Mouse (Mus musculus) lung, postnatal 25 days (tissue): ENCODE measurements around the gene Sowahc.

ENCODE experiments used
- DNase-seq: peaks from one replicate; pipeline ENCODE4 v3.0.0; 2022; ENCODE audit warnings: low spot score

The Sowahc gene

GRCm38 (mm10) chr10:59221473-59222270 is at the start of gene Sowahc, which contains the start of gene Sept10:
Gene Sowahc, plus strand, starts transcription at chr10:59221953.
Gene Sept10, minus strand, starts transcription at chr10:59221847.
- peak; percentile 98 for DNase-seq

- DNase-seq, result no peak
These were observed 49.2 kb upstream of the Sowahc start for GRCm38 (mm10) chr10:59172539-59172938.

- no peak for DNase-seq
These were observed 42.1 kb upstream of the Sowahc start for GRCm38 (mm10) chr10:59179620-59180019.

- no peak for DNase-seq
These were observed 39.4 kb upstream of the Sowahc start for GRCm38 (mm10) chr10:59182306-59182705.

- no peak for DNase-seq
These were observed 26.9 kb upstream of the Sowahc start for GRCm38 (mm10) chr10:59194891-59195290.

GRCm38 (mm10) chr10:59196763-59197162 is 25.0 kb upstream of the Sowahc start:
- DNase-seq, result no peak

- DNase-seq, result no peak
These were observed 21.7 kb upstream of the Sowahc start for GRCm38 (mm10) chr10:59200011-59200410.

- DNase-seq, result no peak
These were observed 805 bp upstream of the Sowahc start for GRCm38 (mm10) chr10:59220824-59221472.

- peak; percentile 18 for DNase-seq
These were observed 733 bp downstream of the Sowahc start for GRCm38 (mm10) chr10:59222271-59223101.

GRCm38 (mm10) chr10:59223301-59223700 is 1.5 kb downstream of the Sowahc start:
- DNase-seq, result no peak

GRCm38 (mm10) chr10:59223890-59224289 is 2.1 kb downstream of the Sowahc start:
- no peak for DNase-seq

- DNase-seq, result no peak
These were observed 3.4 kb downstream of the Sowahc start for GRCm38 (mm10) chr10:59225137-59225536.

- DNase-seq, result no peak
These were observed 7.6 kb downstream of the Sowahc start for GRCm38 (mm10) chr10:59229205-59229820.

- DNase-seq, result no peak
These were observed 13.5 kb downstream of the Sowahc start for GRCm38 (mm10) chr10:59235227-59235626.

GRCm38 (mm10) chr10:59235847-59236246 is 14.1 kb downstream of the Sowahc start:
- DNase-seq, result no peak

GRCm38 (mm10) chr10:59236486-59236885 is 14.7 kb downstream of the Sowahc start:
- peak; percentile 46 for DNase-seq

- no peak for DNase-seq
These were observed 16.0 kb downstream of the Sowahc start for GRCm38 (mm10) chr10:59237757-59238156.

GRCm38 (mm10) chr10:59241141-59241541 is 19.4 kb downstream of the Sowahc start:
- peak; percentile 86 for DNase-seq

GRCm38 (mm10) chr10:59249531-59249930 is 27.8 kb downstream of the Sowahc start:
- DNase-seq, result no peak

GRCm38 (mm10) chr10:59250679-59251078 is 28.9 kb downstream of the Sowahc start:
- DNase-seq, result no peak

- no peak for DNase-seq
These were observed 30.2 kb downstream of the Sowahc start for GRCm38 (mm10) chr10:59251980-59252379.

- no peak for DNase-seq
These were observed 30.6 kb downstream of the Sowahc start for GRCm38 (mm10) chr10:59252396-59252795.
